Mouse (Mus musculus) heart, embryonic 13.5 days (tissue): ENCODE data around the gene Frmd4a. TPM values are rescaled to one million over a fixed set of nuclear protein-coding genes. Genes with fewer than 3 reads are reported as not detected.
A peak's percentile ranks its signal among the peaks of the same experiment; 100 is the strongest.

Experiments
- ATAC-seq: fragments of 200-750 bp; cut with Nextera tagmentation; 2 replicates; pipeline ENCODE4 v1.8.0; 2017; ENCODE audit warnings: moderate TSS enrichment; ENCODE audit not compliant: insufficient number of reproducible peaks, low FRiP score, low TSS enrichment; ENCODE audit errors: extremely low read depth
- H3K27ac ChIP-seq: fragments of 300-500 bp; sonication (generic); replicated peaks from 2 replicates; pipeline ENCODE4 v1.5.1; 2015; ENCODE audit warnings: moderate library complexity, mild to moderate bottlenecking, inconsistent platforms
- H3K27me3 ChIP-seq: fragments of 300-500 bp; sonication (generic); replicated peaks from 2 replicates; pipeline ENCODE4 v1.6.1; 2015; ENCODE audit warnings: mild to moderate bottlenecking, inconsistent platforms
- H3K36me3 ChIP-seq: fragments of 300-500 bp; sonication (generic); 2 replicates; pipeline ENCODE4 v1.6.1; 2015; ENCODE audit warnings: mild to moderate bottlenecking, inconsistent platforms
- H3K4me1 ChIP-seq: fragments of 300-500 bp; sonication (generic); 2 replicates; pipeline ENCODE4 v1.6.1; 2015; ENCODE audit warnings: inconsistent platforms
- H3K4me2 ChIP-seq: fragments of 300-500 bp; sonication (generic); 2 replicates; pipeline ENCODE4 v1.6.1; 2015; ENCODE audit warnings: inconsistent platforms, mild to moderate bottlenecking, moderate library complexity
- H3K4me3 ChIP-seq: fragments of 300-500 bp; sonication (generic); 2 replicates; pipeline ENCODE4 v1.5.1; 2015; ENCODE audit warnings: moderate library complexity, mild to moderate bottlenecking, inconsistent platforms
- H3K9ac ChIP-seq: fragments of 300-500 bp; sonication (generic); 2 replicates; pipeline ENCODE4 v1.6.1; 2015; ENCODE audit warnings: inconsistent platforms, mild to moderate bottlenecking, moderate library complexity
- H3K9me3 ChIP-seq: fragments of 300-500 bp; sonication (generic); 2 replicates; pipeline ENCODE4 v1.6.1; 2016; ENCODE audit warnings: inconsistent platforms
- WGBS: fragments of 180-500 bp; shearing (Covaris S2); methylation state at CpG from one replicate; pipeline ENCODE4 v1.1.7; 2015; ENCODE audit warnings: mixed read lengths; 5-methylcytosine and 5-hydroxymethylcytosine counted together
- polyA plus RNA-seq: library from polyadenylated mRNA; unstranded; fragments of >200 nt; fragmentation: Nextera tagmentation; extraction: Ambion mirVana; gene quantifications from 2 replicates; pipeline ENCODE4 v1.2.1, GENCODE M21; 2015

Gene Frmd4a
- polyA plus RNA-seq, 1 experiment from 2014 or later, result 15.2 TPM

GRCm38 (mm10) chr2:4361981-4362834 is 344.7 kb downstream of the Frmd4a start:
- Histone ChIP-seq H3K36me3 (no peaks in the 10 kb centered on the region), H3K27me3 (no peaks in the 10 kb centered on the region), H3K4me2 (no peak overlapping the region), H3K4me1 (no peaks in the 10 kb centered on the region; the same call in 1 of the 2 replicates), H3K9me3 (no peaks in the 10 kb centered on the region), H3K27ac (no peak overlapping the region), H3K9ac (no peak overlapping the region), H3K4me3 (no peak overlapping the region)
- WGBS, result 68% methylated on average over 9 of the region's 9 CpGs
- no peak for ATAC-seq

- Histone ChIP-seq H3K9me3 (no peaks in the 10 kb centered on the region), H3K4me2 (no peak overlapping the region), H3K4me3 (no peak overlapping the region), H3K27ac (no peak overlapping the region), H3K27me3 (no peaks in the 10 kb centered on the region), H3K36me3 (no peaks in the 10 kb centered on the region), H3K9ac (no peak overlapping the region), H3K4me1 (peaks cover 5% of the 10 kb centered on the region)
- 83% methylated on average over 4 of the region's 4 CpGs for WGBS
- ATAC-seq, result no peak
Observed at GRCm38 (mm10) chr2:4364908-4365307, 347.4 kb downstream of the Frmd4a start.

GRCm38 (mm10) chr2:4368544-4368943 is 351.0 kb downstream of the Frmd4a start:
- ATAC-seq, result no peak
- no peak overlapping the region for H3K4me2 ChIP-seq
- no peak overlapping the region for H3K9ac ChIP-seq
- H3K9me3 ChIP-seq, result no peaks in the 10 kb centered on the region
- H3K4me3 ChIP-seq, result no peak overlapping the region
- peaks cover 5% of the 10 kb centered on the region for H3K4me1 ChIP-seq
- no peaks in the 10 kb centered on the region for H3K27me3 ChIP-seq
- 38% methylated on average over 6 of the region's 6 CpGs for WGBS
- H3K27ac ChIP-seq, result no peak overlapping the region
- H3K36me3 ChIP-seq, result no peaks in the 10 kb centered on the region

GRCm38 (mm10) chr2:4370499-4370898 is 353.0 kb downstream of the Frmd4a start:
- H3K27me3 ChIP-seq, result no peaks in the 10 kb centered on the region
- no peak for ATAC-seq
- no peak overlapping the region for H3K9ac ChIP-seq
- H3K4me2 ChIP-seq, result no peak overlapping the region
- no peaks in the 10 kb centered on the region for H3K9me3 ChIP-seq
- peaks cover 5% of the 10 kb centered on the region for H3K4me1 ChIP-seq
- no peak overlapping the region for H3K4me3 ChIP-seq
- H3K36me3 ChIP-seq, result no peaks in the 10 kb centered on the region
- H3K27ac ChIP-seq, result no peak overlapping the region
- 80% methylated on average over 7 of the region's 7 CpGs for WGBS

- Histone ChIP-seq H3K4me2 (no peak overlapping the region), H3K36me3 (no peaks in the 10 kb centered on the region), H3K9ac (no peak overlapping the region), H3K4me1 (peaks cover 5% of the 10 kb centered on the region), H3K27me3 (no peaks in the 10 kb centered on the region), H3K4me3 (no peak overlapping the region), H3K27ac (no peak overlapping the region), H3K9me3 (no peaks in the 10 kb centered on the region)
- no peak for ATAC-seq
- 90% methylated on average over 1 of the region's 1 CpGs for WGBS
Observed at GRCm38 (mm10) chr2:4371341-4371740, 353.8 kb downstream of the Frmd4a start.

- Histone ChIP-seq H3K4me2 (no peak overlapping the region), H3K9me3 (no peaks in the 10 kb centered on the region), H3K27ac (no peak overlapping the region), H3K4me1 (no peaks in the 10 kb centered on the region), H3K9ac (no peak overlapping the region), H3K27me3 (no peaks in the 10 kb centered on the region), H3K36me3 (no peaks in the 10 kb centered on the region), H3K4me3 (no peak overlapping the region)
- ATAC-seq, result no peak
- 72% methylated on average over 3 of the region's 3 CpGs for WGBS
Observed at GRCm38 (mm10) chr2:4378844-4379243, 361.3 kb downstream of the Frmd4a start.

GRCm38 (mm10) chr2:4380435-4380834 is 362.9 kb downstream of the Frmd4a start:
- no peak for ATAC-seq
- 79% methylated on average over 6 of the region's 6 CpGs for WGBS
- no peaks in the 10 kb centered on the region for H3K27me3 ChIP-seq

GRCm38 (mm10) chr2:4380926-4381325 is 363.4 kb downstream of the Frmd4a start:
- Histone ChIP-seq H3K36me3 (no peaks in the 10 kb centered on the region), H3K4me1 (no peaks in the 10 kb centered on the region), H3K27me3 (no peaks in the 10 kb centered on the region), H3K4me2 (no peak overlapping the region), H3K9me3 (no peaks in the 10 kb centered on the region), H3K9ac (no peak overlapping the region), H3K4me3 (no peak overlapping the region), H3K27ac (no peak overlapping the region)
- ATAC-seq, result no peak
- WGBS, result 76% methylated on average over 5 of the region's 5 CpGs

More at GRCm38 (mm10) chr2:4380435-4380834, 362.9 kb downstream of the Frmd4a start:
- Histone ChIP-seq H3K27ac (no peak overlapping the region), H3K4me1 (no peaks in the 10 kb centered on the region), H3K36me3 (no peaks in the 10 kb centered on the region), H3K9ac (no peak overlapping the region), H3K4me2 (no peak overlapping the region), H3K9me3 (no peaks in the 10 kb centered on the region), H3K4me3 (no peak overlapping the region)

GRCm38 (mm10) chr2:4386468-4386867 is 369.0 kb downstream of the Frmd4a start:
- no peak overlapping the region for H3K9ac ChIP-seq
- no peaks in the 10 kb centered on the region for H3K9me3 ChIP-seq
- ATAC-seq, result no peak
- H3K27me3 ChIP-seq, result no peaks in the 10 kb centered on the region
- H3K36me3 ChIP-seq, result no peaks in the 10 kb centered on the region
- no peak overlapping the region for H3K4me3 ChIP-seq
- H3K4me1 ChIP-seq, result peaks cover 31% of the 10 kb centered on the region
- no peak overlapping the region for H3K4me2 ChIP-seq
- H3K27ac ChIP-seq, result no peak overlapping the region
- 44% methylated on average over 6 of the region's 6 CpGs for WGBS

GRCm38 (mm10) chr2:4389330-4389729 is 371.8 kb downstream of the Frmd4a start:
- H3K4me2 ChIP-seq, result peak overlapping the region; percentile 65
- peak overlapping the region; percentile 17; the same call in 1 of the 2 replicates for H3K27ac ChIP-seq
- peaks cover 37% of the 10 kb centered on the region for H3K4me1 ChIP-seq
- H3K4me3 ChIP-seq, result peak overlapping the region; percentile 45
- H3K9me3 ChIP-seq, result peaks cover 4% of the 10 kb centered on the region; the same call in 1 of the 2 replicates
- H3K36me3 ChIP-seq, result no peaks in the 10 kb centered on the region
- H3K9ac ChIP-seq, result peak overlapping the region; percentile 72
- ATAC-seq, result no peak
- 30% methylated on average over 6 of the region's 6 CpGs for WGBS
- H3K27me3 ChIP-seq, result no peaks in the 10 kb centered on the region

GRCm38 (mm10) chr2:4391091-4391490 is 373.6 kb downstream of the Frmd4a start:
- H3K4me1 ChIP-seq, result peaks cover 37% of the 10 kb centered on the region
- H3K4me2 ChIP-seq, result no peak overlapping the region
- H3K27ac ChIP-seq, result peak overlapping the region; percentile 71
- H3K36me3 ChIP-seq, result no peaks in the 10 kb centered on the region
- WGBS, result 76% methylated on average over 4 of the region's 4 CpGs
- no peak overlapping the region for H3K4me3 ChIP-seq
- H3K27me3 ChIP-seq, result no peaks in the 10 kb centered on the region
- H3K9me3 ChIP-seq, result peaks cover 4% of the 10 kb centered on the region; the same call in 1 of the 2 replicates
- no peak for ATAC-seq
- no peak overlapping the region for H3K9ac ChIP-seq

- peak overlapping the region; percentile 54 for H3K4me2 ChIP-seq
- H3K27ac ChIP-seq, result peak overlapping the region; percentile 71
- no peaks in the 10 kb centered on the region for H3K27me3 ChIP-seq
- 20% methylated on average over 7 of the region's 7 CpGs for WGBS
- peak overlapping the region; percentile 66 for H3K9ac ChIP-seq
- ATAC-seq, result no peak
- H3K4me3 ChIP-seq, result peak overlapping the region; percentile 18; the same call in 1 of the 2 replicates
- H3K36me3 ChIP-seq, result no peaks in the 10 kb centered on the region
- peaks cover 4% of the 10 kb centered on the region; the same call in 1 of the 2 replicates for H3K9me3 ChIP-seq
- H3K4me1 ChIP-seq, result peaks cover 37% of the 10 kb centered on the region
Observed at GRCm38 (mm10) chr2:4391678-4392085, 374.2 kb downstream of the Frmd4a start.
